Mouse (Mus musculus): ENCODE data around the gene Lrat.

Lrat gene

DNA sequence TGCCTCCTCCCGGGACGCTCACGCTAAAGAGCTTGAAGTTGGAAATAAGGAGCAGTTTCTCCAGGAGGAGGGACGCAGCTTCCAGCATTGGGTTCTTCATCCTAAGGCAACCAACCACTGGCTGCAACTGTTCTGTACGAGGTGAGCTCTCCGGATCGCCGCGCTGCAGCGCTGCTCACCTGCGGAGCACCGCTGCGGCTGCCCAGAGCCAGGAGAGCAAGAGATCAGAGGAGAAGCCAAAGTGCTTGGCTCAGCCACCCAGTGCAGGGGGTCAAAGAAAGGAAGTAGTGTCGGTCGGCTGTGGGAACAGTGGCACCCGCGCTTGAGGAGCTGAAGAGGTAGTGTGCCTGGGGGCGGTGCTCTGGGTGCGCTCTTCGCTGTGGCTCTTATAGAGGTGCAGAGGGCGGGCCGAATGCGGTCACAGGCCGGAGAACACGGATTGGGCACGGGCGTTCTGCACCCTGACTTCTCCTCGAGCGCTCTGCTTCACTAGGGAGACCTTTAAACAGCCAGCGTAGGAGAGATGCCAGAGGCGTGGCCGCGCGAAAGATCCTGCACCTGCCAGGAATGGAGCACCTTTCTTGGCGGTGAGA, at the start of gene Lrat:
TSS of gene Lrat (minus strand) at position 361 of the 593 bp plus-strand sequence.
- DNase-seq (ENCODE audit: low read depth, low spot score): no peak

- DNase-seq (ENCODE audit: low read depth, low spot score): no peak
These were observed 48.6 kb upstream of the Lrat start for GRCm38 (mm10) chr3:82952173-82952962.

DNA sequence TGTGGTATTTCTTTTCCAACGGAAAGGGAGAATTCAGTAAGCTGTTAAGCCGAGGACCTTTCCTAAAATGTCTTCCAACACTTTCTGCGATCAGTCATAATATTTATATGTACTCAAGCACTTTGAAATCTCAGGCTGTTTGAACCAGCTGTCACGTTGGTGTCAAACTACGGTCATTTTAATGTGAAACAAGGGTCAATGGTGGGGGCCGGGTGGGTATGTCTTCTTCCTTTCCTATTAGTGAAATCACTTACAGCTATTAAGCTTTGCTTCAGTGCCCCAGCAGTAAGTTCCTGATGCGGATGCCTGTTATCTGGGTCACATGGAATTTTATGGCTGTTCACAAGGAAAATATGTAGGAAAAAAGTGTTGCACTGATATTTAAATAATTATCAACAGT, 46.9 kb upstream of the Lrat start:
- no peak for DNase-seq (ENCODE audit: low read depth, low spot score)

- no peak for DNase-seq (ENCODE audit: low read depth, low spot score)
These were observed 46.4 kb upstream of the Lrat start for GRCm38 (mm10) chr3:82950208-82950607.

DNA sequence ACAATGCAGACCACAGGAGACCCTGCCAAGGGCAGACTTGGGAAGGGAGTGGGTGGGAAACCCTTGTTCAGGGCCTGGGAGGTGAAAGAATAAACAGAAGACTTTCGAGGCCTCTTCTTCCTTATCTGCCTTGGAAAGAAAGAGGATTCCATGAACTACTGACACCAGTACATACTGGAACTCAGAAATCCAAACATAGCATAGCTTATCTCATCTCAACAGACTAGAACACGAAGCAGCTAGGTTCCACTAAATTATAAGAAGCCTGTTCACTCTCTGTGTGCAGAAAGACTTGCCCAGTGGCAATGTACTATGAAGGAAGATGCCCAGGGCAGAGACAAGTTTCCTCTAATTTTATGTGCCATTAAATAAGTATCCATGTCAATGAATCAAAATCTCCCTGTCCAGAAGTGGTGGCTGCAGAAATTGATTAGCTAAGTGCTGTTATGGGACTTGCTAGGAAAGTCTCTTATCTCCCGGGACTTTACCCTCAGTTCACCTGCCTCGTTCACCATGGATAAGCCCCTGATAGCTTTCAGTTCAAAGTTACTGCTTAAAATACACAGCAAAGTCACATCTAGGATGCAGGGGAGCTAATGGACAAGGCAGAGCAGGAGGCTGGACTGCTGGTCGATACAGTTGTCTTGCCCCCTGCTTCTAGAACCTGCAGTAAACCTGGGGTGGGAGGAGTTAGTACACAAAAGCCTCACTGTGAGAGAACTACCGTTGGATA, 42.8 kb upstream of the Lrat start:
- DNase-seq (ENCODE audit: low read depth, low spot score): no peak

DNA sequence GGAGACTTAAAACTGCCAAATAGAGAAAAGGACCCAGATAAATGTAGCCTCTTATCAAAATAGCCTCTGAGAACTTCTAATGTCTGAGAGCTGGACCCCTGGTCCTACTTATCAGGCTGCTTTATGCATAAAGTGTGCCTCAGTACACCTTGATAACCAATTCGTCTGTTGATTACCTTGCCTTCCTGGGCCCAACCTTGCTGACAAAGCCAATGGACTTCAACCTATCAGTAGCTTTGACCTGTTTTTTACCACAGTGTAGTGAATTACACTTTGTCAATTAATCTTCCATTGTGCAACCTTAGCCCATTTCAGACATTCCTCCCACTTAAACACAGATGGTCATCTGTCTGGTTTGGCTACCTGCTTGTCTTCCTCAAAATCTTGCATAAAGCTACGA, 24.1 kb upstream of the Lrat start:
- DNase-seq (ENCODE audit: low read depth, low spot score): no peak

- DNase-seq (ENCODE audit: low read depth, low spot score): no peak
These were observed 11.9 kb upstream of the Lrat start for GRCm38 (mm10) chr3:82915632-82916031.

DNA sequence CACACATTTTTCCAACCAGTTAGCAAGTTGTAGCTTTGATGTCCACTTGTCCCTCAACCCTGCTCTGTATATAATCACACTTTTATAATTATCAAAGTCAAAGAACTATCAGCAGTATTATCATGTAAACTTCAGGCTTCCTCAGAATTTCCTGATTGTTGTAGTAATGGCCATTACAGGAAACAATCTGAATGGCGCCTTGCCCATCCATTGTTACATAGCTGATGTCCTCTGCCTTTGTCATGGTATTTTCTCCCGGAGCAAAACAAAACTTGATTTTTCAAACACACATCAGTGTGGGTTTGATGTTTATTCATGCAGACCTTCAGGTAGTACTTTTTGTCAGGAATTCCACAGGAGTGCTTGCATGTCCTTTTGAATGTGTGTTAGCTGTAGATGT, 4.9 kb upstream of the Lrat start:
- no peak for DNase-seq (ENCODE audit: low read depth, low spot score)

DNA sequence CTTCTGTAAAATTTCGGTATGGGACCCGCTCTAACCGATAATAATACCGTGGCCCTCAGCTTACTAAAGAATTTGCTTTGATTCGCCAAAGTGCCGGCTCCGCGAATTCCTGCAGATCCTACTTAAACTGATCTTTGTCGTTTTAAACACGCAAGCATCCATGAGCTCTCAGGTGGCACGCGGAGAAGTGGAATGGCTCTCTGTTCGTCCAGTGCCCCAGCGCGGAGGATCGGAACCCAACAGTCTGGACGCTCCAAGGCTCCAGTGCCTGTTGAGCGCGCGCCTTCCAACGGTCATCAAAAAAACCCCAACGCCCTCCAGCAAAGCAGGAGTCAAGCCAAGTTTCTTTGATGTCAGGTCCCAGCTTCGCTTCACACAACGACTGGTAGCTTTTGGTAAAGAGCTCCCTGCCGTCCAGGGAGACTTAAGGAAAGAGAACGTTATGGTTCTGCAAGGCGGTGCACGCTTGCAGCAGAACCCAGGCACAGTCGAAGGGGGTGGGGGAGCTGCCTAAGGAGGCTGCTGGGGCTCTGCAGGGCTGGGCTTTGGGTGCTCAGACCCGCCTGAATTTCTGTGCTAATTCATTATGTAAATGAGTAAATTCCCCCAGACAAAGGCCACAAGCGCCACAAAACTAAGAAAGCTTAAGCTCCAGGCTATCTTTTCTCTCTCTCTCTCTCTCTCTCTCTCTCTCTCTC, 587 bp upstream of the Lrat start:
- no peak for DNase-seq (ENCODE audit: low read depth, low spot score)

DNA sequence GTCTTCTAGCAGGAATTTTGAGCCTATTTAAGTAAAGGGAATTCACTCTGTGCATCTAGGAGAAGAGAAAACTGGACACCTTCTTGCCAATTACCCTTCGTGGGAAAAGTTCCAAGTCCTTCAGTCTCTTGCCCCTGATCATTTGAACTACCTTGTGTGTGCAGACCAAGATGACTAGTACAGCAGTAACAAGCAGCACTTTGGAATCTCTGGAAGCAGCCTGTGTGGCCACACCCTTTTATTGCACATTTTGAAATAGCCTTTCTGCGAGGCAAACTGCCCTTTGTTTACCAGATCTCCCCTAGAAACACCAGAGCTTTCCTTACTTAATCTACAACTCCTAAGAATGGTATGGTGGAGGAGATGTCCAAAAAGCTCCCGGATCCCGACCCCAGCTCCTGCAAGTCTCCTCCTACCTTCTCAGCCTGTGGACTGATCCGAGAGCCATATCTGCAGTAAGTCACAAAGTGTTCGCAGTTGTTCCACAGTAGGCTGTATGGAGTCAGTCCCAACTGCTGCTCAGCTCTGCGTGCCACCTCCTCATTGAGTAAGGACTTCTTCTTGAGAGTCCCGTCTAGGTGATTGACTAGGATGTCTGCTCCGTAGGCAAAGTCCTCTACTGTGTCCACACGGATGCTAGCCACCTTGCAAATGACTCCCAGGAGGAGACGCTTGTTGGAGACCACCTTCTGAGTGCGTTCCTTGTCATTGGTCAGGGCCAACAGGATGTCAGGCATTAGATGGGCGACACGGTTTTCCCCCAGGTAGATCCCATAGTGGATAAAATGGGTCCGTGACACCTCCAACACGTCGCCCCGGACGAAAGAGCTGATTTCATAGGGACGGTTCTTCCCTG, 788 bp downstream of the Lrat start:
- no peak for DNase-seq (ENCODE audit: low read depth, low spot score)

GRCm38 (mm10) chr3:82888842-82889241, 14.9 kb downstream of the Lrat start:
- no peak for DNase-seq (ENCODE audit: low read depth, low spot score)

- no peak for DNase-seq (ENCODE audit: low read depth, low spot score)
These were observed 26.5 kb downstream of the Lrat start for GRCm38 (mm10) chr3:82877258-82877657.

DNA sequence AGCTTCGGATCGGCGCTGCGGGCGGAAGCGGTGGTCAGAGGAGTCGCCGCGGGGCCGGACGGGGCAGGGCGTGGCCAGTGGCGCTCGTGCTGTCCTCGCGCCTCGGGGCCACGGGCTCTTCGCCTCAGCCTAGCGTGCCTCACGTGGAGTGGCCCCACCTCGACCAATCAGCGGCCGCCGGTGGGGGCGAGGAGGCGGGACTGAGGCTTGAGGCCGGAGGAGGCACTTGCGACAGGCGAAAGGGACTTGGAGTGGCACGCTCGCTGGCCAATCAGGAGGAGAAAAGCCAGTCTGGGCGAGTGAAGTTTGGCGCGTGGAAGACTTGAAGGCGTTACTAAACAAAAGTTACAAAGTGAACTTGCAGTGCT, 27.4 kb downstream of the Lrat start, which contains the start of gene Rbm46:
TSS of gene Rbm46 (minus strand) at position 112 of the 368 bp plus-strand sequence.
- peak; percentile 65 for DNase-seq (ENCODE audit: low read depth, low spot score)

- no peak for DNase-seq (ENCODE audit: low read depth, low spot score)
These were observed 28.0 kb downstream of the Lrat start for GRCm38 (mm10) chr3:82875671-82876371.

- no peak for DNase-seq (ENCODE audit: low read depth, low spot score)
These were observed 46.2 kb downstream of the Lrat start for GRCm38 (mm10) chr3:82857414-82858077.
